Mouse (Mus musculus): ENCODE data around the gene Haus2. TPM values are rescaled to one million over a fixed set of nuclear protein-coding genes. Genes with fewer than 3 reads are reported as not detected.

Haus2 gene
- total RNA-seq (2023) = 10 to 100 TPM; 20.8 to 23.4 TPM

DNA sequence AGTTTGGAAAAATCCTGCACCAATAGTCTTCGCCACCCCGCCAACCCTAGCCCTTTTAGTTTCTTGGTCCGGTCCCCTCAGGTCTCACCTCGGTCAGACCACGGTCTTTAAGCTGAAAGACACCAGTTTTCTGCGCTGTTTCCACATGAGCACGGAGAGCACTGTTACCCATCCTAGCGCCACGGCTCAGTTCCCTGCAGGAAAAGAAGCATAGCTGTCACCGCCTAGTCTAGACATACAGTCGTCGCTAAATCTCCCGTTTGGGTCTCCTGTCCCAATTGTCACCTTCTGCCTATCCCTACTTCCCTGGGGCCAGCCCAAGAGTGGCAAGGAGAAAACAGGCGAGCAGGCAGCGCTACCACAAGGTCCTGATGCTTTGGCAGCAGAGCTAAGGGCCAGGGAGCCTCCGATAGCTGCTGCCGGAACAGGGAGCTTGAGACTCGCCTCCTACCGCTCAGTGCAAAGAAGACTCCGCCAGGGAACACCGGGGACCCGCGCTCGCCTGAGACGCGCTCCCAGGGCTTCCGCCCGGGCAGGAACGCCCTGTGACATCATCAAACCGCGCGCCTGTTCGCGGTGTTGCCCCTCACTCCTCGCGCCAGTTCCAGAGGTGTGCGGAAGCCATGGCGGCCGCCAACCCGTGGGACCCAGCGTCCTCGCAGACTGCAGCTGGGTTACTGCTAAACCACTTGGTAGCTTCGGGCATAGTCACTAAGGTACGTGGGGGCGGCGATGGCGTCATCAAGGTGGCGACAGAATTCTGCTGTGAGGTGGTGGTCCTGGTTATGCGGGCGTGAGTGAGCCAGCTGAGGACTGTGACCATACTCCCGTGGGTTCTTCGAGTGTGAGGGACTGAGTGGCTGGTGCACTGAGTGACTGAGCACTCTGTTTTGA is at the start of gene Haus2, which contains the start of gene Lrrc57:
TSS of gene Haus2 (plus strand) at position 554 of the 894 bp plus-strand sequence.
TSS of gene Lrrc57 (minus strand) at position 691 of the 894 bp plus-strand sequence.

DNA sequence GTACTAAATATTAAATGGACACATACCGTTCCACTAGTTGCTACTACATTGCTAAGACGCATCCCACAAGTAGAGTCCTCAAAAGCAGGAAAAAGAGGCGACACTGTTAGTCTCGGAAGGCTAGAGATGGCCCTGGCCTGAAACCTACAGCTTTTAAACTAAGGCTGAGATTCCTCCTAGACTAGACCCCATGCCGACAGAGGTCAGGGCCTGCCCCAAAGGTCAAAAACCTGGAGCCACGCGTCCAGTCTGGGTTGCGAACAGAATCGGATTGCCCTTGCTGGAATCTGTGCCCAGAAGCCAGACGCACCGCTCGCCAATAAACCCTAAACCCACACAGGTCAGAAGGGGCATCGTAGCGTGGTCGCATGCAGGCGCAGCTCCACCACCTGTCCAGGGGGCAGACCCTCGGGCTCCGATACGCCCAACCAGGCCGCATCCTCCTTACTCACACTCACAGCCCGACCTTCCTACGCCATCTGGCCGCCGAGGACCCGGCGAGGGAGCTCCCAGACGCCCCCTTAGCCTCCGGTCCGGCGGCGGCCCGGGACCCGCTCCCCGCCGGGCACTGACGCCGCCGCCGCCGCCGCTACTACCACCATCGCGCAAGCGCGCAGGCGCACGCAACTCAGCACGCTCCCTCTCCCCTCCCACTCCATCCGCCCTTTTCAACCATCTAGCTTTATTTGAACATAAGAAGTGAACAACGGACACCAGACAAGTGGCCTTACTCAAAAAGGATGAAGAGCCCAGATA is 45.8 kb upstream of the Haus2 start, which contains the start of gene Zfp106:
TSS of gene Zfp106 (minus strand) at position 609 of the 756 bp plus-strand sequence.

DNA sequence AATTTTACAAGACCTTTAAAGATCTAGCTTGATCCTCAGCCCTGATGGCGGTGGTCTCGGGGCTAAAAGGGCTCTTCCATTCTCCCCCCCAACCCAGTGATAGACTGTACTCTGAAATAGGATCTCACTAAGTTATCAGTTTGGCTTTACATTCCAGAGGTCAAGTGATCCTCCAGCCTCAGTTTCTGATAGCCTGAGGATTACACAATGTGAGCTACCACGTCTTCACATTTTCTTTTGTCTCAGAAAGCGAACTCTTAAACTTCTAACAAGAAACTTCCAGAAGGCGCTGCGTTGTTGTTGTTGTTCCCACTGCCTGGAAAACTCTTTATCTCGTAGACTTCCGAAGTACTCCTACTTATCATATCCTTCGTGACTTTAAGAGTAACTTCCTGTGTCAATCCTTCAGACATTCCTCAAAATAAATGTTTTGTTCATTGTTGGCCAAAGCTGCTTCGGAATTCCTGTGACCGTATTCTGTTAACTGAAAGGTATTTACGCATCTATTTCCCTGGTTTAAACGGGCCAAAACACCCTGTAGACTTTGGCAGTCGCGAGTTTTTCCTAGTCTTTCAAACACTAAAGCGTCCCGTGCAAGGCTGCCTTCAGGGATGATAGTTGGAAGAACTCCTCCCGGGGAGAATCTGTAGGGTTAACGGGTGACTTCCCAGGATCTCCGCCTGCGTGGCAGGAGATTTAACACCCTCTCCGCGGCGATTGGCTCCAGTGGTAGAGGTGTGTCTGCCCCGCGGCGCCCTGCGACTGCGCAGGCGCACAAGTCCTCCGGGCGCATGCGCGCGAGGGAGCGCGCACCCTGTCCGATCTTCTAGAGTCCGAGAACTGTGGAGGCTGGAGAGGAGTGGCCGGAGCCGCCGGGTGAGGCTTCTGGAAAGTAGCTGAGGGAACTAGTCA is 42.0 kb upstream of the Haus2 start, which contains the start of gene Snap23:
TSS of gene Snap23 (plus strand) at position 786 of the 912 bp plus-strand sequence.

DNA sequence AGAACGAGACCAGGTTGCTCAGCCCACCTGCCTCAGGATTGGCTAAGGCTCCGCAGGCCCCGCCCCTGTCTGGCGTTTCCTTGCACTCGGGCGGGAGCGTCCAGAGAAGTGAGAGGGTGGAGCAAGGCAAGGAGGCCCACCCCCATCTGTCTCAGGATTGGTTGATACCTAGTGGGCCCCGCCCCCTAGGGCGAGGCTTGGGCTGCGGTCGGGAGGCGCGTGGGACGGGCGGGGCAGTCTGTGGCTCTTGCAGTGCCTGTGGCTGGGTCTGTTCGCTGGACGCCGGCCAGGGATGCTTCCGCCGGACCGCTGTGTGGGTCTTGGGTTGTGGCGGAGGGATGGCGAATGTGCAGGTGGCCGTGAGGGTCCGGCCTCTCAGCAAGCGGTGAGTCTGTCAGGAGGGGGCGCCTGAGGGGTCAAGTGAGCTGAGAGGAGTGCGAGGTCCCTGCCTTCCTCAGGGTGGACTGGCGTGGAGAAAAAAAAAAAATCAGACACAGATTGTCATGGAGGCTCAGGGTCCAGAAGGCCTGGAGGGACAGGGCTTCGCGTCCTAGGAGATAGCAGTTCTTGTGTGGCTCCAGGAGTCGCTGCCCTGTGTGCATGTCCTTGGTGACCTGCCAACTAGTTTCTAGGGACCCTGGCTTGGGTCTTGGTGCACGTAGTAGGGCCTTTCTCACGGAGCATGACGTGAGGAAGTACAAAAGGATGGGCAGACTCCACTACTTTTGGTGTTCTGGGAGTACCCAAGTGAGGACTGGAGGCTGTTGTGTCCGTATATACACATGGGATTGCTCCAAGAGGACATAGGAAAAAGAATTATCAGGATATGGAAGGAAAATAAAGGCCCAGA is 19.9 kb downstream of the Haus2 start, which contains the start of gene Stard9:
TSS of gene Stard9 (plus strand) at position 236 of the 850 bp plus-strand sequence.

Other genes with a start within 250 kb of the Haus2 start
- 10 to 100 TPM; 47.1 to 66.8 TPM for gene Ganc, start 205.5 kb upstream of the Haus2 start, total RNA-seq (2023)
- 10 to 100 TPM; 53.5 to 55.6 TPM for gene Tmem87a, start 205.3 kb upstream of the Haus2 start, total RNA-seq (2023)
- 1 to 10 TPM in 1 of 2 experiments, under 1 TPM in 1; 0.80 to 1.1 TPM for gene Capn3, start 153.4 kb upstream of the Haus2 start, total RNA-seq (2023)
- gene Zfp106, start 45.5 kb upstream of the Haus2 start, total RNA-seq (2023) = 100 to 1,000 TPM; 127 to 130 TPM
- 10 to 100 TPM; 42.7 to 42.9 TPM for gene Snap23, start 41.7 kb upstream of the Haus2 start, total RNA-seq (2023)
- 10 to 100 TPM; 27.3 to 33.8 TPM for gene Lrrc57, start 137 bp downstream of the Haus2 start, total RNA-seq (2023)
- under 1 TPM; 0.70 to 0.77 TPM for gene Stard9, start 19.7 kb downstream of the Haus2 start, total RNA-seq (2023)
- 10 to 100 TPM; 45.1 to 53.0 TPM for gene Cdan1, start 240.7 kb downstream of the Haus2 start, total RNA-seq (2023)
- 10 to 100 TPM; 10.1 to 12.0 TPM for gene Ttbk2, start 241.2 kb downstream of the Haus2 start, total RNA-seq (2023)